Mouse (Mus musculus) kidney, adult 2 months (tissue): Measurements from ENCODE around the gene Zfp764.

Source experiments
- CTCF ChIP-seq: fragments of 200-500 bp; conservative IDR thresholded peaks from 2 replicates; pipeline ENCODE4 v1.5.1; 2011; ENCODE audit warnings: low read depth, mild to moderate bottlenecking, control low read depth, low read length, moderate library complexity, mixed read lengths; ENCODE audit not compliant: insufficient read depth, insufficient read length
- POLR2A ChIP-seq: fragments of 200-500 bp; IDR thresholded peaks from one replicate; pipeline ENCODE4 v1.6.1; 2011; ENCODE audit warnings: low read depth, low read length, control low read depth

- TF ChIP-seq POLR2A = no peak
- TF ChIP-seq CTCF = no peak
Measured at GRCm38 (mm10) chr7:127448521-127449300, 42.1 kb upstream of the Zfp764 start, which contains the start of gene Zfp689.
